Mouse (Mus musculus): ENCODE results near the gene Hjurp. TPM values are rescaled to one million over a fixed set of nuclear protein-coding genes. Genes with fewer than 3 reads are reported as not detected.

The Hjurp gene
- polyA plus RNA-seq, 1 experiment from 2014 or later = 211 TPM

DNA sequence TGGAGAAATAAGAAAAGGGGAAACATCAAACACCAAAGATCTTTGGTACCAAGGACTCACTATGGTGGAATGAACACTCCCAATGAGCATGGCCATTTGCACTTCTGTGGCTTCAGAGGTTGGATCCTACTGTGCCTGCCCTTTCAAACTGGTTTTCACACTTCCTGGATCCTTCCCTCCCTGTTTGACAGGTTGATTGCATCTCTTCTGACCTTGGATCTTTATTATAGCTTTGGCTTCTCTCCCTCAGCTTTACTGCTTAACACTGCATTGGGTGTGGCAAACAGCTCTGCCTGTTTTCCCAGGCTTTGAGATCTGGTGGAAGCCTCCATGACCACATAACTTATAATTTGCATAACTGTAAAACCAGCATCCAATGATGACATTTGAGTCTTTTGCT is 57.1 kb downstream of the Hjurp start:
- no peak for ATAC-seq (ENCODE audit: insufficient number of reproducible peaks, insufficient read depth, low FRiP score, low read depth)
- no peaks in the 10 kb centered on the region for H3K36me3 ChIP-seq (ENCODE audit: control insufficient read depth, insufficient read depth, low read length)

DNA sequence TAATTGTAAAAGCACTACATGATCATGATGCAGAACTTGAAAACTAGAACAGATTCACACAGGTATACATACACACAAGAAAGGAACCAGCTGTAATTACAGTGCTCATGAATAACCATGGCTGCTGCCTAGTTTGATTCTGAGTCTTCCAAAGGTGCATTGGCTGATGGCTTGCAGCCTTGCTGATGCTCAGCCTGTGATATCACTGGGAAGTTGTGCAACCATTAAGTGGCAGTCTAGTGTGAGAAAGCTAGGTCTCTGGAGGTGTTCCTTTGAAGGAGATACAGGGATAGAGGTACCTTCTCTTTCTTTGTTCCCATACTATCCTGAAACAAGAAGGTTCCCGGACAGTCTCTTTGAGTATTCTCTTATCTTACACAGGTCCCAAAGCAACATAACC is 58.4 kb downstream of the Hjurp start:
- Histone ChIP-seq H3K9me3 (ENCODE audit: control insufficient read depth, low read depth, low read length) (peaks cover 36% of the 10 kb centered on the region), H3K9ac (replicated peaks; ENCODE audit: low read depth, low read length) (no peak overlapping the region), H3K4me1 (ENCODE audit: control insufficient read depth, insufficient read depth, low read length) (no peaks in the 10 kb centered on the region), H3K36me3 (ENCODE audit: control insufficient read depth, insufficient read depth, low read length) (no peaks in the 10 kb centered on the region), H3K4me3 (ENCODE audit: low read depth, low read length) (no peak overlapping the region), H3K27ac (ENCODE audit: low read length) (no peak overlapping the region), H3K27me3 (ENCODE audit: control insufficient read depth, insufficient read depth, low read length) (no peaks in the 10 kb centered on the region), H3K4me2 (replicated peaks; ENCODE audit: low read depth, low read length) (no peak overlapping the region)
- ATAC-seq (ENCODE audit: insufficient number of reproducible peaks, insufficient read depth, low FRiP score, low read depth) = no peak
- WGBS = 21% methylated on average over 1 of the region's 1 CpGs

More for the DNA sequence above, 57.1 kb downstream of the Hjurp start:
- Histone ChIP-seq H3K4me3 (ENCODE audit: low read depth, low read length) (no peak overlapping the region), H3K4me1 (ENCODE audit: control insufficient read depth, insufficient read depth, low read length) (no peaks in the 10 kb centered on the region), H3K9me3 (ENCODE audit: control insufficient read depth, low read depth, low read length) (peaks cover 26% of the 10 kb centered on the region), H3K9ac (replicated peaks; ENCODE audit: low read depth, low read length) (no peak overlapping the region), H3K27ac (ENCODE audit: low read length) (no peak overlapping the region), H3K4me2 (replicated peaks; ENCODE audit: low read depth, low read length) (no peak overlapping the region), H3K27me3 (ENCODE audit: control insufficient read depth, insufficient read depth, low read length) (no peaks in the 10 kb centered on the region)

DNA sequence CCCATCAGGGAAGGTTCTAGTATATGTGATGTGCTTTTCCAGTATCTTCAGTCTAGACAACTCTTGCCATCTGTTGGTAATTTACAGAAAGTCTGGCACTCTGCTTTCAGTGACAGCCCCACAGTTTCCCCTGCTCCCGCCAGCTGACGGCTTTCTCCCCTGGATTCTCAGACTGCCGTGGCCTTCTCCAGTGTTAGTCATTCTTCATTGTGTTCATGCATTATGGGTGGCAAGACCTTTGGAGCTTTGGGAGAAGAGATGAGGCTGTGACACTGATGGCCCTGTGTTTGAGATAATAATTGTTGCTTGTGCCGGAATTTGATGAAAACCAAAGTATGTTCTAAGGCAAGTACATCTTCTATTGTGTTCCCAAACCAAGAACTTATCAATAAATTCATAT is 58.8 kb downstream of the Hjurp start:
- WGBS = 49% methylated on average over 4 of the region's 4 CpGs
- no peaks in the 10 kb centered on the region for H3K27me3 ChIP-seq (ENCODE audit: control insufficient read depth, insufficient read depth, low read length)
- H3K4me3 ChIP-seq (ENCODE audit: low read depth, low read length) = no peak overlapping the region
- no peaks in the 10 kb centered on the region for H3K4me1 ChIP-seq (ENCODE audit: control insufficient read depth, insufficient read depth, low read length)
- H3K27ac ChIP-seq (ENCODE audit: low read length) = no peak overlapping the region
- no peaks in the 10 kb centered on the region for H3K36me3 ChIP-seq (ENCODE audit: control insufficient read depth, insufficient read depth, low read length)
- H3K9ac ChIP-seq (replicated peaks; ENCODE audit: low read depth, low read length) = no peak overlapping the region
- H3K4me2 ChIP-seq (replicated peaks; ENCODE audit: low read depth, low read length) = no peak overlapping the region
- no peak for ATAC-seq (ENCODE audit: insufficient number of reproducible peaks, insufficient read depth, low FRiP score, low read depth)
- H3K9me3 ChIP-seq (ENCODE audit: control insufficient read depth, low read depth, low read length) = peaks cover 41% of the 10 kb centered on the region

- H3K4me2 ChIP-seq (replicated peaks; ENCODE audit: low read depth, low read length) = no peak overlapping the region
- no peaks in the 10 kb centered on the region for H3K4me1 ChIP-seq (ENCODE audit: control insufficient read depth, insufficient read depth, low read length)
- no peaks in the 10 kb centered on the region for H3K36me3 ChIP-seq (ENCODE audit: control insufficient read depth, insufficient read depth, low read length)
- no peak overlapping the region for H3K27ac ChIP-seq (ENCODE audit: low read length)
- 75% methylated on average over 9 of the region's 9 CpGs for WGBS
- no peak overlapping the region for H3K4me3 ChIP-seq (ENCODE audit: low read depth, low read length)
- H3K9me3 ChIP-seq (ENCODE audit: control insufficient read depth, low read depth, low read length) = peaks cover 46% of the 10 kb centered on the region
- no peak overlapping the region for H3K9ac ChIP-seq (replicated peaks; ENCODE audit: low read depth, low read length)
- no peak for ATAC-seq (ENCODE audit: insufficient number of reproducible peaks, insufficient read depth, low FRiP score, low read depth)
- no peaks in the 10 kb centered on the region for H3K27me3 ChIP-seq (ENCODE audit: control insufficient read depth, insufficient read depth, low read length)
Observed at GRCm38 (mm10) chr1:88218051-88218450, 59.4 kb downstream of the Hjurp start.

DNA sequence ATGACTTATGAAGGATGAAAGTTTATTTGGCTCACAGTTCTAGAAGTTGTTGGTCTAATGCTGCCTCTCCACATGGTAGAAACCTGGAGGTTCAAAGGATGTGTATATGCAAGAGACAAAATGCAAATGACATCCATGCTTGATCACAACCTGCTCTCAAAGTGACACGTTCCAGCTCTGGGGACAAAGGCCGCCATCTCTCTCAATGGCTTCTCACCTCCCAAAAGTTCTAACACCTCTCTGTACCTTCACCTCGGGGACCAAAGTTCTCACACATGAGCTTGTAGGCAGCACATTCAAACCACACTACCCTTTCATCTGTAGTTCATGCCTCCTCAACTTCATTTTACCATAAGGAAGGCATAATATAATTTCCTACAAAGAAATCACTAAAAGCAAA is 59.9 kb downstream of the Hjurp start:
- Histone ChIP-seq H3K27me3 (ENCODE audit: control insufficient read depth, insufficient read depth, low read length) (no peaks in the 10 kb centered on the region), H3K36me3 (ENCODE audit: control insufficient read depth, insufficient read depth, low read length) (no peaks in the 10 kb centered on the region), H3K27ac (ENCODE audit: low read length) (no peak overlapping the region), H3K9me3 (ENCODE audit: control insufficient read depth, low read depth, low read length) (peaks cover 51% of the 10 kb centered on the region), H3K9ac (replicated peaks; ENCODE audit: low read depth, low read length) (no peak overlapping the region), H3K4me2 (replicated peaks; ENCODE audit: low read depth, low read length) (no peak overlapping the region), H3K4me3 (ENCODE audit: low read depth, low read length) (no peak overlapping the region), H3K4me1 (ENCODE audit: control insufficient read depth, insufficient read depth, low read length) (no peaks in the 10 kb centered on the region)
- 42% methylated on average over 3 of the region's 3 CpGs for WGBS
- no peak for ATAC-seq (ENCODE audit: insufficient number of reproducible peaks, insufficient read depth, low FRiP score, low read depth)

DNA sequence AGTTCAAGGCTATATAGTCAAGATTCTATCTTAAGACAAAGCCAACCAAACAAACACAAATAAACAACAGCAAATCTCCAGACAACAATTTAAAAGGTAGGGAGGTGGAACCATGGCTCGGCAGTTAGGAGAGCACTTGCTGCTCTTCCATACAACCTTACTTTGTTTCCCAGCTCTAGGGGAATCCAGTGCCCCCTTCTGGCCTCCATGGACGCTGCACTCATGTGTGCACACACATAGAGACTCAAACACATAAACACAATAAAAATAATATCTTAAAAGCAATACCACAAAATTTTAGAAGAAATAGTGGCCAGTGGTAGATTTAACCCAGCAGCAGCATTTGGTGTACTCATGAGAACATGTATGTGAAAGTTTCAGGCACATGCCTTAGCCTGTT is 60.3 kb downstream of the Hjurp start:
- Histone ChIP-seq H3K4me2 (replicated peaks; ENCODE audit: low read depth, low read length) (no peak overlapping the region), H3K4me1 (ENCODE audit: control insufficient read depth, insufficient read depth, low read length) (no peaks in the 10 kb centered on the region), H3K36me3 (ENCODE audit: control insufficient read depth, insufficient read depth, low read length) (no peaks in the 10 kb centered on the region), H3K9ac (replicated peaks; ENCODE audit: low read depth, low read length) (no peak overlapping the region), H3K27me3 (ENCODE audit: control insufficient read depth, insufficient read depth, low read length) (no peaks in the 10 kb centered on the region), H3K4me3 (ENCODE audit: low read depth, low read length) (no peak overlapping the region), H3K9me3 (ENCODE audit: control insufficient read depth, low read depth, low read length) (peaks cover 53% of the 10 kb centered on the region), H3K27ac (ENCODE audit: low read length) (no peak overlapping the region)
- WGBS = 62% methylated on average over 2 of the region's 2 CpGs
- no peak for ATAC-seq (ENCODE audit: insufficient number of reproducible peaks, insufficient read depth, low FRiP score, low read depth)

DNA sequence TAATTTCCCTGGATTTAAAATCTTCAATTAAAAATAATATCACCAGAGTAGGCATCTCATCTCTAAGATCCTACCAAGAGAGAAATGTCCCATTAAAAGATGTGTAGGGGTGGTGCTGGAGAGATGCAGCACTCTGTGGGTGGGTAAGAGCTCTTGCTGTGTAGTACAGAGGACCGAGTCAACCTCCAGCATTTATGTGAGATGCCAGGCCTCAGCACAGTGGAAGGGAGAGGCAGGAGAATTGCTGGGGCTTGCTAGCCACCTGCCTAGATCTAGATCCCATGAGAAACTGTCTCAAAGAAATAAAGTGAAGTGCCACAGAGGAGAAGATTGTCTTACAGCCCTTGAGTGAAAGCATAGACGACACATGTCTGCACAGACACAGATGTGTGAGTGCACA is 60.9 kb downstream of the Hjurp start:
- no peak overlapping the region for H3K4me2 ChIP-seq (replicated peaks; ENCODE audit: low read depth, low read length)
- H3K4me1 ChIP-seq (ENCODE audit: control insufficient read depth, insufficient read depth, low read length) = no peaks in the 10 kb centered on the region
- no peak for ATAC-seq (ENCODE audit: insufficient number of reproducible peaks, insufficient read depth, low FRiP score, low read depth)
- 60% methylated on average over 2 of the region's 2 CpGs for WGBS
- no peak overlapping the region for H3K27ac ChIP-seq (ENCODE audit: low read length)
- H3K4me3 ChIP-seq (ENCODE audit: low read depth, low read length) = no peak overlapping the region
- H3K36me3 ChIP-seq (ENCODE audit: control insufficient read depth, insufficient read depth, low read length) = no peaks in the 10 kb centered on the region
- H3K9ac ChIP-seq (replicated peaks; ENCODE audit: low read depth, low read length) = no peak overlapping the region
- peaks cover 57% of the 10 kb centered on the region for H3K9me3 ChIP-seq (ENCODE audit: control insufficient read depth, low read depth, low read length)
- H3K27me3 ChIP-seq (ENCODE audit: control insufficient read depth, insufficient read depth, low read length) = no peaks in the 10 kb centered on the region

GRCm38 (mm10) chr1:88215466-88216380 is 61.7 kb downstream of the Hjurp start:
- Histone ChIP-seq H3K9ac (replicated peaks; ENCODE audit: low read depth, low read length) (no peak overlapping the region), H3K4me1 (ENCODE audit: control insufficient read depth, insufficient read depth, low read length) (no peaks in the 10 kb centered on the region), H3K4me2 (replicated peaks; ENCODE audit: low read depth, low read length) (no peak overlapping the region), H3K4me3 (ENCODE audit: low read depth, low read length) (no peak overlapping the region), H3K27ac (ENCODE audit: low read length) (no peak overlapping the region), H3K9me3 (ENCODE audit: control insufficient read depth, low read depth, low read length) (peaks cover 60% of the 10 kb centered on the region), H3K36me3 (ENCODE audit: control insufficient read depth, insufficient read depth, low read length) (no peaks in the 10 kb centered on the region), H3K27me3 (ENCODE audit: control insufficient read depth, insufficient read depth, low read length) (no peaks in the 10 kb centered on the region)
- 73% methylated on average over 10 of the region's 10 CpGs for WGBS
- ATAC-seq (ENCODE audit: insufficient number of reproducible peaks, insufficient read depth, low FRiP score, low read depth) = no peak

Measured in stomach, embryonic 14.5 days (tissue).